ENCODE assay signal across 10 mouse cellular contexts in genomic region chr7:30678263-30678975, GRCm38 (mm10). TPM values are rescaled to one million over a fixed set of nuclear protein-coding genes. Genes with fewer than 3 reads are reported as not detected.
A peak's percentile ranks its signal among the peaks of the same experiment; 100 is the strongest.
DNase-seq lines count a peak whose midpoint lies in the region; ATAC-seq lines count a peak whose summit lies in the region.
"Had no signal": no experiment of that assay in that cellular context is flagged by ENCODE, and none has a peak within 500 bp of the region (broad histone marks: within the 10 kb centered on the region; RNA-seq: fewer than 3 reads in every experiment).

No protein-coding gene starts in this region.

- ATAC-seq in heart, embryonic 11.5 days (replicated peaks; ENCODE audit: insufficient number of reproducible peaks, low FRiP score, low TSS enrichment) = no peak
- ATAC-seq: activated CD4-positive, CD25-positive, alpha-beta regulatory T cell, adult 4 months had no signal

- WGBS in heart, embryonic 11.5 days (ENCODE audit: insufficient replicate concordance) = 60% methylated on average over 5 of the region's 5 CpGs

- H3K9me3 ChIP-seq in heart, embryonic 11.5 days (replicated peaks; ENCODE audit: control insufficient read depth, low read length) = 0 out of 2 replicates have a peak, but pooled peaks cover 4% of the 10 kb centered on the region

- no peak overlapping the region for H3K4me3 ChIP-seq in heart, embryonic 11.5 days (ENCODE audit: low read depth, low read length)

- no peak overlapping the region for H3K9ac ChIP-seq in heart, embryonic 11.5 days (ENCODE audit: low read depth, low read length)

- no peak overlapping the region for H3K27ac ChIP-seq in heart, embryonic 11.5 days (ENCODE audit: low read depth, low read length)

- intact Hi-C loops in heart, postnatal 10 days (cut with DNase I) = no loop called here

- peak; percentile 56 for DNase-seq in heart, adult 8-10 months (ENCODE audit: low spot score)
- peak; percentile 18 for DNase-seq in ovary, adult 18-20 months (ENCODE audit: low spot score)
- DNase-seq in ovary, postnatal 10 days (ENCODE audit: low spot score) = no peak
- DNase-seq in adrenal gland, adult (ENCODE audit: inconsistent age in 2 of 2, low spot score in 1 of 2) = peak; percentile 90 to 95
- DNase-seq in heart, postnatal 10 days = peak; percentile 82 to 88
- no peak for DNase-seq in spleen, postnatal 10 days (ENCODE audit: low spot score in 2 of 2)
- DNase-seq in frontal cortex, adult 2 months (ENCODE audit: extremely low spot score in 1 of 2, low spot score in 1 of 2) = no peak

- H3K27me3 ChIP-seq in heart, embryonic 11.5 days (ENCODE audit: control insufficient read depth, insufficient read depth, low read length) = peaks cover 3% of the 10 kb centered on the region; the same call in 1 of the 2 replicates

- H3K36me3 ChIP-seq in heart, embryonic 11.5 days (ENCODE audit: control insufficient read depth, insufficient read depth, low read length) = no peaks in the 10 kb centered on the region

- no peaks in the 10 kb centered on the region for H3K4me1 ChIP-seq in heart, embryonic 11.5 days (ENCODE audit: control insufficient read depth, insufficient read depth, low read length)

- H3K4me2 ChIP-seq in heart, embryonic 11.5 days = no peak overlapping the region

RNA-seq across cellular contexts. Expression of gene Pmis2, which starts 7.0 kb away (rescaled TPM):
- under 1 TPM in 1 of 4 experiments, not detected in 3; 0.40 TPM for total RNA-seq in heart, adult 8-10 months (2022)
- not detected in 2 replicates for polyA plus RNA-seq in heart, embryonic 11.5 days (2014; fragmentation: Nextera tagmentation; extraction: Ambion mirVana)
- under 1 TPM in 1 of 2 experiments, not detected in 1; 0.67 TPM for total RNA-seq in heart, postnatal 10 days (2021)
- not detected in 2 replicates for polyA plus RNA-seq in frontal cortex, adult 2 months (2012; rRNA removed)
- polyA plus RNA-seq: activated CD4-positive, CD25-positive, alpha-beta regulatory T cell, adult 4 months; limb, embryonic 14.5 days had no signal

RNA-seq across cellular contexts. Expression of gene Haus5, which starts 13.6 kb away (rescaled TPM):
- total RNA-seq in heart, adult 8-10 months (2022) = 1 to 10 TPM; 3.0 to 7.4 (median 6.0) TPM
- polyA plus RNA-seq in heart, embryonic 11.5 days (2014; fragmentation: Nextera tagmentation; extraction: Ambion mirVana) = 35.0 and 37.6 TPM in 2 replicates
- total RNA-seq in heart, postnatal 10 days (2021) = 1 to 10 TPM; 6.7 to 7.7 TPM
- polyA plus RNA-seq in frontal cortex, adult 2 months (2012; rRNA removed) = 11.8 and 13.0 TPM in 2 replicates

RNA-seq across cellular contexts. Expression of gene 2200002J24Rik, which starts 20.3 kb away (rescaled TPM):
- under 1 TPM in 1 of 4 experiments, not detected in 3; 0.82 TPM for total RNA-seq in heart, adult 8-10 months (2022)
- 0.70 and 1.6 TPM in 2 replicates for polyA plus RNA-seq in heart, embryonic 11.5 days (2014; fragmentation: Nextera tagmentation; extraction: Ambion mirVana)
- total RNA-seq in heart, postnatal 10 days (2021) = not detected
- polyA plus RNA-seq in frontal cortex, adult 2 months (2012; rRNA removed) = not detected in 2 replicates
- polyA plus RNA-seq: activated CD4-positive, CD25-positive, alpha-beta regulatory T cell, adult 4 months had no signal

RNA-seq across cellular contexts. Expression of gene Rbm42, which starts 28.3 kb away (rescaled TPM):
- 10 to 100 TPM; 43.9 to 49.9 (median 44.7) TPM for total RNA-seq in heart, adult 8-10 months (2022)
- 76.7 and 82.8 TPM in 2 replicates for polyA plus RNA-seq in heart, embryonic 11.5 days (2014; fragmentation: Nextera tagmentation; extraction: Ambion mirVana)
- 10 to 100 TPM; 58.8 to 60.3 TPM for total RNA-seq in heart, postnatal 10 days (2021)
- 59.7 and 66.4 TPM in 2 replicates for polyA plus RNA-seq in frontal cortex, adult 2 months (2012; rRNA removed)

RNA-seq across cellular contexts. Expression of gene Atp4a, which starts 33.6 kb away (rescaled TPM):
- under 1 TPM in 3 of 4 experiments, not detected in 1; 0.09 to 0.28 (median 0.16) TPM for total RNA-seq in heart, adult 8-10 months (2022)
- polyA plus RNA-seq in heart, embryonic 11.5 days (2014; fragmentation: Nextera tagmentation; extraction: Ambion mirVana) = 0.17 and 1.4 TPM in 2 replicates
- under 1 TPM in 1 of 2 experiments, not detected in 1; 0.12 TPM for total RNA-seq in heart, postnatal 10 days (2021)
- 0.65 and 0.82 TPM in 2 replicates for polyA plus RNA-seq in frontal cortex, adult 2 months (2012; rRNA removed)
- polyA plus RNA-seq: activated CD4-positive, CD25-positive, alpha-beta regulatory T cell, adult 4 months had no signal

Comparison
In these comparisons a context has a peak if more than half of its experiments do, and no peak if none do; other contexts are left out.
1. DNase-seq: peak in heart, adult 8-10 months (single experiment), ovary, adult 18-20 months (single experiment), adrenal gland, adult (2 of 2) and heart, postnatal 10 days (2 of 2); none in ovary, postnatal 10 days (single experiment), spleen, postnatal 10 days (0 of 2) and frontal cortex, adult 2 months (0 of 2).